Mouse (Mus musculus) testis, adult 10 weeks (tissue): ENCODE measurements around the gene Hmox2. TPM values are rescaled to one million over a fixed set of nuclear protein-coding genes. Genes with fewer than 3 reads are reported as not detected.

Source experiments
- polyA plus RNA-seq: library from polyadenylated mRNA; stranded (reverse); fragments of 350-450 nt; fragmentation: Illumina TruSeq; extraction: RNeasy Lipid Tissue Mini Kit (QIAGEN cat#74804); gene quantifications from one replicate; pipeline ENCODE4 v1.2.3, GENCODE M21; 2014; ENCODE audit warnings: low read depth, low replicate concordance

Hmox2 gene
- 639 TPM for polyA plus RNA-seq

GRCm38 (mm10) chr16:4725780-4726527 is at the start of gene Hmox2:
TSS of gene Hmox2 (plus strand) at chr16:4726361.

DNA sequence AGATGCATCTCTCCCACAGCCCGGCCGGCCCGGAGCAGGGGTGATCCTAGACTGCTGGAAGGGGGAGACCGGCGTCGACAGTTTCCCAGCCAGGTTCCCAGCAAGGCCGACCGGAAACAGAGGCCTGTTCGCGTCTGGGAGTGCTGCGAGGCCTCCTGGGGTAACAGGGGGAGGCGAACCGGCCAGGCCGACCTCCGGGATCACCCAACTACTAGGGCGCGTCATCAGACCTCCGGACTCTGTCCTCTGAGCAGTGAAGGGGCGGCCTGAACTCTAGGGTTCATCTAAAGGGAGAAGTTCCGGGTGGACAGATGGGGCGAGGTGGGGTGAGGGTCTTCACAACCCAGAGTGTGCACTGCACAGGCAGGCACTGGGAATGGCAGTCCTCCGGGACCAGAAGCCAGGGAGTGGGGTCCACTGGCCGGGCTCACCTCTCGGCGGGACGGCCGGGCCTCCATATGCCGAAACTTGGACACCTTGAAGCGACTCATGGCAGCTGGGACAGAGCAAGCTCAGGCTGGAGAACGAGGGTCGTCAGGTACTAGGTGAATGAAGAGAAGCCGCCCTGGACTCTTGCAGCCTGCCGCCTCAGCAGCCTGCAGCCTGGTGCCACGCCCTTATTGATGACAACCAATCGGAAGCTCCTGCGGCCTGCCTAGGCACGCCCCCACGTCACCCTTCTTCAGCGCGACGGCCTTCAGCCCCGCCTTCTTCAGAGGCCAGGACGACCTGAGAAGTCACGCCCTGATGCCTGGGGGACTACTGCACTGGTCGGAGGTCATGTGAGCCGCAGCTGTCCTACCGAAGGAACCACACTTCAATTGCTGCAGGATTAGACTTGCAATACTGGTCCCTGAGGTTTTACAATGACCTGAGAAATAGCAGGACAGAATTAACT is 46.8 kb upstream of the Hmox2 start, which contains the start of gene Coro7:
TSS of gene Coro7 (minus strand) at position 657 of the 898 bp plus-strand sequence.

DNA sequence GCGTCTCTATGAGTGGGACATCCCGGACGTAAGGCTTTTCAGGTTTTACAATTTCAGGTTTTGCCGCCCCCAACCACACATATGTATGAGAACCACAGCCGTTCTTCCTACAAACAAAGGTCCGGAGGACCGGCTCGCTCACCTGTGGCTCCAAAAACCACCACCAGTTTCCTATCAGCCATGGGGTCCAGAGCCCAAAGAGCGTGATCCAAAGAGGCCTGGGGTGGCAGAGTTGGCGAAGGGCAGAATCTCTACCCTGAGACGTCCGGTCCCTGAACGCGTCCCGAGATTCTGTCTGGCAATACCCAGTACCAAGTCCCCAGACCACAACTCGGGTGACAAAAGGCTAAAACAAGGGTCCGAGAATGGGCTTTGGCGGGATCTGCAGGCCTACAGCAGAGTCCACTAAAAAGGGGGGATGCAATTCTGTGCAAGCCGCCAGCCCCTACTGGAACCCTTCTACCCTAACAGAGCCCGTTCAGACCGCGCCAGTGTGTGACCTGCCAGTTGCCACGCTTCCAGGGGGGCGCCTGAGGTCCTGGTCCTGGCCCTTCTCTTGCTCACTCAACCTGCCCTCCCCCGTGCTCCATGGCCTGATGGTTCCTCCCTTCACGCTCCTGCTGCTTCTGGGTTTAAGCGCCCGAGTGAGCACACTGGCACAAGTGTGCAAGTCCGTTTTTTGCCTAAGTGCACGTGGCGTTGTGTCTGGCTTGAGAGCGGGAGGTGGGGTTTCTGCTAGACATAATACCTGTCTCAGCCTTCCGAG is 7.2 kb upstream of the Hmox2 start, which contains the start of gene Nmral1:
TSS of gene Nmral1 (minus strand) at position 604 of the 766 bp plus-strand sequence.

DNA sequence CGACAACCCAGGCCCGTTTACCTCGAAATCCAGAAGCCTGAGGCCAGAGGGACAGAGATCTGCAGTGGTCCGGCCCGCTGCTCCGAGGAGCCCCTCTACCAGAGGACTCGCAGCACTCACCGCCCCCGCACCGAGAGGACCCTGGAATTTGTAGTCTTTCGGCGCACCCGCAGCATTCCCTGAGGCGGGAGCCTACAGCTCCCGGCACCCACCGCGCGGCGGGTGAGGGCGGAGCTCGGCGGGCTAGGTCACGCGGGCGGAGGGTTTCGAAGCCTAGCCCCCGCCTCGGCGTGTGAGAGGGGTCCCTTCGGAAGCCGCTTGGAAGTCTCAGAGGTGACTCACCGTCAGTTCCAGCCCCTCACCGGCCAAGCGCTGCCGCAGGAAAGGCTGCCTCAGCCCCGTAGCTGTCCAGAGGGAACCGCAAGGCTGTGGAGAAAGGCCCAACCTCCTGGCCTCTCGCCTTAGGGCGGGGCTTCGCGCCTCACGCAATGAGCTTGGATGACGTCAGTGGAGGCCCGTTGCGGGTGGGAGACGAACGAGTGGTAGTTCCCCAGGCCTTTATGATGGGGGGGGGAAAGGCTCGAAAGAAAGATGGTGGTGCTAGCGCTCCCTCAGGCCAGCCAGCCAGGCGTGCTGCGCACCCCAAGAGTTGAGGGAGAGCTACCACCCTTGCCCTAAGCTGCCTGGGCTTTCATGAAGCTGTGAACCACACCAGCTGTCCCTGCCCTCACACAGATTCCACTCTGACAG is 63.8 kb downstream of the Hmox2 start, which contains the start of gene Cdip1:
TSS of gene Cdip1 (minus strand) at position 483 of the 750 bp plus-strand sequence.

Other genes starting within 250 kb of the Hmox2 start
- 5.8 TPM for gene Srl, start 184.5 kb upstream of the Hmox2 start, polyA plus RNA-seq
- 0.49 TPM for gene Tfap4, start 166.5 kb upstream of the Hmox2 start, polyA plus RNA-seq
- 0.27 TPM for gene Glis2, start 131.6 kb upstream of the Hmox2 start, polyA plus RNA-seq
- 67.4 TPM for gene Pam16, start 101.4 kb upstream of the Hmox2 start, polyA plus RNA-seq
- gene Vasn, start 86.4 kb upstream of the Hmox2 start, polyA plus RNA-seq = 1.4 TPM
- gene Dnaja3, start 86.4 kb upstream of the Hmox2 start, polyA plus RNA-seq = 26.9 TPM
- 0.31 TPM for gene Coro7, start 46.6 kb upstream of the Hmox2 start, polyA plus RNA-seq
- 0.28 TPM for gene Nmral1, start 7.0 kb upstream of the Hmox2 start, polyA plus RNA-seq
- 26.2 TPM for gene Cdip1, start 63.9 kb downstream of the Hmox2 start, polyA plus RNA-seq
- gene 4930562C15Rik, start 109.1 kb downstream of the Hmox2 start, polyA plus RNA-seq = 21.1 TPM
- gene Ubald1, start 154.0 kb downstream of the Hmox2 start, polyA plus RNA-seq = 4.2 TPM
- gene Mgrn1, start 159.9 kb downstream of the Hmox2 start, polyA plus RNA-seq = 2.8 TPM
- gene Nudt16l1, start 212.4 kb downstream of the Hmox2 start, polyA plus RNA-seq = 5.9 TPM
- 9.8 TPM for gene Anks3, start 237.8 kb downstream of the Hmox2 start, polyA plus RNA-seq